Mouse (Mus musculus): ENCODE measurements around the gene Swsap1.

GRCm38 (mm10) chr9:21953600-21953999 is 2.0 kb upstream of the Swsap1 start:
- TF ChIP-seq CTCF (IDR thresholded peaks at IDR 0.05; ENCODE audit: borderline replicate concordance, insufficient read depth, low read length) (no peak), POLR2A (IDR thresholded peaks at IDR 0.05; ENCODE audit: low read depth, low read length) (no peak)

Measured in embryonic fibroblast, embryonic 13.5 days (primary cell).